Mouse (Mus musculus) limb, embryonic 12.5 days (tissue): ENCODE measurements around the gene 9130213A22Rik. TPM values are rescaled to one million over a fixed set of nuclear protein-coding genes. Genes with fewer than 3 reads are reported as not detected.
A peak's percentile ranks its signal among the peaks of the same experiment; 100 is the strongest.

ENCODE experiments used
- ATAC-seq: fragments of 200-750 bp; cut with Nextera tagmentation; 2 replicates; pipeline ENCODE4 v1.8.0; 2017; ENCODE audit warnings: low read depth, moderate TSS enrichment; ENCODE audit not compliant: insufficient number of reproducible peaks, insufficient read depth, low FRiP score, low TSS enrichment
- H3K27ac ChIP-seq: fragments of 300-500 bp; sonication (generic); 2 replicates; pipeline ENCODE4 v1.5.1; 2016; ENCODE audit warnings: mild to moderate bottlenecking, moderate library complexity
- H3K27me3 ChIP-seq: fragments of 300-500 bp; sonication (generic); 2 replicates; pipeline ENCODE4 v1.6.1; 2016; ENCODE audit warnings: mild to moderate bottlenecking, moderate library complexity
- H3K36me3 ChIP-seq: fragments of 300-500 bp; sonication (generic); 2 replicates; pipeline ENCODE4 v1.6.1; 2016; ENCODE audit warnings: mild to moderate bottlenecking, moderate library complexity
- H3K4me1 ChIP-seq: fragments of 300-500 bp; sonication (generic); replicated peaks from 2 replicates; pipeline ENCODE4 v1.6.1; 2016
- H3K4me2 ChIP-seq: fragments of 300-500 bp; sonication (generic); 2 replicates; pipeline ENCODE4 v1.6.1; 2016; ENCODE audit warnings: mild to moderate bottlenecking, moderate library complexity
- H3K4me3 ChIP-seq: fragments of 300-500 bp; sonication (generic); replicated peaks from 2 replicates; pipeline ENCODE4 v1.5.1; 2016; ENCODE audit warnings: mild to moderate bottlenecking
- H3K9ac ChIP-seq: fragments of 300-500 bp; sonication (generic); replicated peaks from 2 replicates; pipeline ENCODE4 v1.6.1; 2016; ENCODE audit warnings: mild to moderate bottlenecking, moderate library complexity
- H3K9me3 ChIP-seq: fragments of 300-500 bp; sonication (generic); 2 replicates; pipeline ENCODE4 v1.6.1; 2016; ENCODE audit warnings: mild to moderate bottlenecking, moderate library complexity
- WGBS: fragments of 180-500 bp; shearing (Covaris S2); methylation state at CpG from one replicate; pipeline ENCODE4 v1.1.7; 2016; 5-methylcytosine and 5-hydroxymethylcytosine counted together
- polyA plus RNA-seq: library from polyadenylated mRNA; unstranded; fragments of >200 nt; fragmentation: Nextera tagmentation; extraction: Ambion mirVana; gene quantifications from 2 replicates; pipeline ENCODE4 v1.2.1, GENCODE M21; 2016

The 9130213A22Rik gene
- polyA plus RNA-seq, 1 experiment from 2014 or later: 0.76 TPM

GRCm38 (mm10) chr11:69135361-69135760, 13.0 kb upstream of the 9130213A22Rik start:
- Histone ChIP-seq H3K4me1 (peaks cover 12% of the 10 kb centered on the region), H3K27ac (no peak overlapping the region), H3K9ac (no peak overlapping the region), H3K27me3 (peaks cover 17% of the 10 kb centered on the region), H3K36me3 (no peaks in the 10 kb centered on the region), H3K9me3 (no peaks in the 10 kb centered on the region), H3K4me3 (no peak overlapping the region), H3K4me2 (no peak overlapping the region)
- ATAC-seq: no peak
- WGBS: 84% methylated on average over 6 of the region's 6 CpGs

- H3K4me1 ChIP-seq: peaks cover 12% of the 10 kb centered on the region
- ATAC-seq: peak; percentile 5; the same call in 1 of the 2 replicates
- H3K36me3 ChIP-seq: no peaks in the 10 kb centered on the region
- no peak overlapping the region for H3K27ac ChIP-seq
- peaks cover 17% of the 10 kb centered on the region for H3K27me3 ChIP-seq
- H3K4me2 ChIP-seq: peak overlapping the region; percentile 76
- 24% methylated on average over 8 of the region's 8 CpGs for WGBS
- no peaks in the 10 kb centered on the region for H3K9me3 ChIP-seq
- H3K9ac ChIP-seq: peak overlapping the region; percentile 51; the same call in 1 of the 2 replicates
- H3K4me3 ChIP-seq: peak overlapping the region; percentile 50
Measured at GRCm38 (mm10) chr11:69134622-69134968, 12.2 kb upstream of the 9130213A22Rik start.

- Histone ChIP-seq H3K36me3 (no peaks in the 10 kb centered on the region), H3K9ac (peak overlapping the region; percentile 51), H3K9me3 (no peaks in the 10 kb centered on the region), H3K4me1 (peaks cover 12% of the 10 kb centered on the region), H3K27me3 (peaks cover 11% of the 10 kb centered on the region), H3K4me2 (peak overlapping the region; percentile 76), H3K4me3 (peak overlapping the region; percentile 50), H3K27ac (no peak overlapping the region)
- 2% methylated on average over 34 of the region's 34 CpGs for WGBS
- peak; percentile 69 for ATAC-seq
Measured at GRCm38 (mm10) chr11:69133923-69134621, 11.7 kb upstream of the 9130213A22Rik start.

- Histone ChIP-seq H3K27ac (no peak overlapping the region), H3K36me3 (no peaks in the 10 kb centered on the region), H3K4me3 (peak overlapping the region; percentile 50), H3K9me3 (no peaks in the 10 kb centered on the region), H3K4me2 (peak overlapping the region; percentile 76), H3K4me1 (peaks cover 12% of the 10 kb centered on the region), H3K27me3 (peaks cover 11% of the 10 kb centered on the region), H3K9ac (peak overlapping the region; percentile 51; the same call in 1 of the 2 replicates)
- WGBS: 20% methylated on average over 5 of the region's 5 CpGs
- ATAC-seq: 0 out of 2 replicates have a peak, but pooled peaks have one; percentile 11
Measured at GRCm38 (mm10) chr11:69133566-69133922, 11.2 kb upstream of the 9130213A22Rik start.

- ATAC-seq: no peak
- H3K27ac ChIP-seq: no peak overlapping the region
- H3K4me3 ChIP-seq: no peak overlapping the region
- peaks cover 23% of the 10 kb centered on the region for H3K27me3 ChIP-seq
- no peaks in the 10 kb centered on the region for H3K36me3 ChIP-seq
- H3K4me1 ChIP-seq: peaks cover 13% of the 10 kb centered on the region
- no peak overlapping the region for H3K9ac ChIP-seq
- H3K4me2 ChIP-seq: no peak overlapping the region
- no peaks in the 10 kb centered on the region for H3K9me3 ChIP-seq
- WGBS: 78% methylated on average over 8 of the region's 8 CpGs
Measured at GRCm38 (mm10) chr11:69128426-69129122, 6.2 kb upstream of the 9130213A22Rik start.

GRCm38 (mm10) chr11:69126706-69127095, 4.3 kb upstream of the 9130213A22Rik start:
- Histone ChIP-seq H3K9ac (no peak overlapping the region), H3K4me3 (peak overlapping the region; percentile 58), H3K27ac (no peak overlapping the region), H3K4me1 (peaks cover 17% of the 10 kb centered on the region), H3K27me3 (peaks cover 15% of the 10 kb centered on the region), H3K9me3 (no peaks in the 10 kb centered on the region), H3K36me3 (no peaks in the 10 kb centered on the region), H3K4me2 (peak overlapping the region; percentile 90)
- no peak for ATAC-seq
- 28% methylated on average over 2 of the region's 2 CpGs for WGBS

GRCm38 (mm10) chr11:69125919-69126705, 3.7 kb upstream of the 9130213A22Rik start:
- Histone ChIP-seq H3K9me3 (no peaks in the 10 kb centered on the region), H3K4me1 (peaks cover 18% of the 10 kb centered on the region), H3K36me3 (no peaks in the 10 kb centered on the region), H3K27me3 (peaks cover 13% of the 10 kb centered on the region), H3K9ac (peak overlapping the region; percentile 63), H3K27ac (no peak overlapping the region; the same call in 1 of the 2 replicates), H3K4me3 (peak overlapping the region; percentile 58), H3K4me2 (peak overlapping the region; percentile 90)
- 14% methylated on average over 20 of the region's 20 CpGs for WGBS
- ATAC-seq: no peak

GRCm38 (mm10) chr11:69125852-69125918, 3.3 kb upstream of the 9130213A22Rik start, which contains the start of gene Aloxe3:
Aloxe3 (plus strand) TSS chr11:69125896.
- H3K9ac ChIP-seq: peak within 1 kb of the TSS; percentile 63
- WGBS: 4% methylated on average over 3 of the region's 3 CpGs
- peak within 1 kb of the TSS; percentile 50; the same call in 1 of the 2 replicates for H3K27ac ChIP-seq
- H3K36me3 ChIP-seq: no peaks in the 10 kb centered on the region
- peaks cover 17% of the 10 kb centered on the region for H3K27me3 ChIP-seq
- peak within 1 kb of the TSS; percentile 90 for H3K4me2 ChIP-seq
- H3K4me3 ChIP-seq: peak within 1 kb of the TSS; percentile 58
- no peak for ATAC-seq
- H3K9me3 ChIP-seq: no peaks in the 10 kb centered on the region
- peaks cover 22% of the 10 kb centered on the region for H3K4me1 ChIP-seq

- Histone ChIP-seq H3K36me3 (no peaks in the 10 kb centered on the region), H3K4me2 (peak overlapping the region; percentile 90), H3K9ac (peak overlapping the region; percentile 63), H3K27me3 (peaks cover 22% of the 10 kb centered on the region), H3K9me3 (no peaks in the 10 kb centered on the region), H3K4me1 (peaks cover 27% of the 10 kb centered on the region), H3K27ac (peak overlapping the region; percentile 50; the same call in 1 of the 2 replicates), H3K4me3 (peak overlapping the region; percentile 58)
- under 1% methylated on average over 24 of the region's 24 CpGs for WGBS
- peak; percentile 8; the same call in 1 of the 2 replicates for ATAC-seq
Measured at GRCm38 (mm10) chr11:69125041-69125851, 2.9 kb upstream of the 9130213A22Rik start.

- 0% methylated on average over 3 of the region's 3 CpGs for WGBS
- Histone ChIP-seq H3K4me1 (peaks cover 35% of the 10 kb centered on the region), H3K27me3 (peaks cover 26% of the 10 kb centered on the region)
Measured at GRCm38 (mm10) chr11:69124498-69124847, 2.1 kb upstream of the 9130213A22Rik start.

More at GRCm38 (mm10) chr11:69124498-69124847, 2.1 kb upstream of the 9130213A22Rik start:
- Histone ChIP-seq H3K9me3 (no peaks in the 10 kb centered on the region), H3K9ac (no peak overlapping the region), H3K4me3 (peak overlapping the region; percentile 81; the same call in 1 of the 2 replicates), H3K27ac (no peak overlapping the region), H3K4me2 (0 out of 2 replicates have a peak overlapping the region, but pooled peaks have one; percentile 97), H3K36me3 (no peaks in the 10 kb centered on the region)
- no peak for ATAC-seq
